Mouse (Mus musculus) heart, postnatal 0 days (tissue): ENCODE measurements at regions not wholly inside any gene's neighbourhood (a gene's known extent, or its start where the extent isn't known, plus 50 kb on each side); places are given as distances from the start of the nearest gene placed in this dataset.

Source experiments
- CTCF ChIP-seq: IDR thresholded peaks from 2 replicates; pipeline ENCODE4 v1.5.1; 2016; ENCODE audit warnings: antibody characterized with exemption, control low read depth, low read depth
- EP300 ChIP-seq: IDR thresholded peaks from 2 replicates; pipeline ENCODE4 v1.6.1; 2016; ENCODE audit warnings: antibody characterized with exemption, low read depth

DNA sequence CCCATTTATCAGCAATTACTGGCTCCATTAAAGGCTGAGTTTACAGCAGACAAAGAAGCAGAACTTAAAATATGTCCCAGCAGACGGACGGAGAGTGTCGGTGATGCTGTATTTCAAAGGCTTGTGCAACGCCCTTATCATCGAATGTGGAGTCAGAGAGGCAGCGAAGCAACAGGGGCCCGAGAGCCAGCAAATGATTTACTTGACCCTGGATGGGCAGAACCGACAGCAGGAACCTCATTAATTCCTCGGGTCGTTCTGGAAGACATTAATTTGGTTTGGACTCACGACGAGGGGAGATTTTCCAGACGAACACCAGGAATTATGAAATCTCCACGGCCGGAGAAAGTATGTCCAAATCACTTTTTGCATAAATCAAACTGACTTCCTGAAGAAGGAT lies 110.5 kb downstream of the Hlx start:
- no peak for TF ChIP-seq CTCF
- no peak for TF ChIP-seq EP300
